Mouse (Mus musculus): ENCODE data around the gene Vmn2r26.
"Not testable (repeated sequence)": the region's sequence is repeated elsewhere in the genome, so short reads cannot be mapped to it uniquely, and the experiment has no call there.

The Vmn2r26 gene

GRCm38 (mm10) chr6:124024268-124024667 is at the start of gene Vmn2r26:
TSS of gene Vmn2r26 (plus strand) at chr6:124024568.
- DNase-seq (ENCODE audit: low read depth, low spot score), result not testable (repeated sequence)

DNA sequence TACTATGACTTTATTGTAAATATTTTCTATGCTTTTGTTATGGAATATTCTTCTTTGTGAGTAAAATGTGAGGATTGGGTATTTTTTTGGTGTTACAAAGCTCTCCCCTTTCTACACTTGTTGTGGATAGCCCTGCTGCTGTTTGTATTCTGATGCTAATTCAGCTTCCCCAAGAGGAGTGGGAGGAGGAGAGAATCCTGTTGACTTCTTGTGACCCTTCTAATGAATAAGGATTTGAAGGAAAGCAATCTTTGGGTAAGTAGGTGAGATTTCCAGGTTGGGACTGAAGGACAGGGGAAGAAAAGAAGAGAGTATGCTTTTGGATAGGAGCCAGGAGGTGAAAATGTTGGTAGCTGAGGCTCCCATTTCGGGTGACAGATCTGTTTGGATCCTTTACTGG is 3.5 kb upstream of the Vmn2r26 start:
- DNase-seq (ENCODE audit: low read depth, low spot score), result no peak

GRCm38 (mm10) chr6:124048388-124048787 is 24.0 kb downstream of the Vmn2r26 start:
- DNase-seq (ENCODE audit: low read depth, low spot score), result no peak

- not testable (repeated sequence) for DNase-seq (ENCODE audit: low read depth, low spot score)
Observed at GRCm38 (mm10) chr6:124053611-124054010, 29.2 kb downstream of the Vmn2r26 start.

DNA sequence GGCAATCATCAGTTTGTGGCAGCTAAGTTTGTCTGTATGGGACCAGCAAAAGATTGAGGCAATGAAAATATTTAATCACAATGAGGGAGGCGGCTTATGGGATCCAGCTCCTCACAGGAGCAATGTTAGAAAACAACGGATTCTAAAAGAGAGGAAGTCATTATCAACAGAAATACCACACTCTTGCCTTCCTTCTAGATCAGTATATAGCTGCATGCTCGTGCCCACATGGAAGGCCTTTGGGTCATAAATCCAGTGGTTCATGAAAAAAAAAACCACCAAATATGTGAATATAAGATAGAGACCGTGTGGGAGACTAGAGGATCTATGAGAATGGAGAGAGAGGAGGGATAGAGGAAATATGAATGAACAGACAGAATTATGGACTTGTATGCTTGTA is 78.0 kb downstream of the Vmn2r26 start:
- DNase-seq (ENCODE audit: low read depth, low spot score), result no peak

All from forelimb bud, embryonic 11.5 days (tissue).